Mouse (Mus musculus): ENCODE results near the gene Acad9. TPM values are rescaled to one million over a fixed set of nuclear protein-coding genes. Genes with fewer than 3 reads are reported as not detected.

Acad9 gene
- polyA plus RNA-seq, 1 experiment from 2014 or later = 90.5 TPM

DNA sequence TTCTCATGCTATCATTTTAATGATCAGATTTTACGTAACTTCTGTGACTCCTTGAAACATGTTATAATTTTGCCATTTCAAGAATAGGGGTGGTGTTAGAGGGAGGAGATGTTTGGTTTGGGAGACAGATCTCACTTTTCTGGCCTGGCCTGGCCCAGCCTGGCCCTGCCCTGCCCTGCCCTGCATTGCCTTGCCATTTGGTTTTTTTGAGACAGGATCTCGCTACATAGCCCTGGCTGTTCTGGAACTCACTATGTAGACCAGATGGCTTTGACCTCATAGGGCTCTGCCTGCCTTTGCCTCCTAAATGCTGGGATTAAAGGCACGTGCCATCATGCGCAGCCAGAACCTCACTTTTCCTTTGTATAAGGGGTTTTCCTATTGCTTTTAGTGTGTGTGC, 4.7 kb downstream of the Acad9 start:
- 96% methylated on average over 4 of the region's 4 CpGs for WGBS
- Histone ChIP-seq H3K4me3 (replicated peaks) (no peak overlapping the region), H3K27me3 (no peaks in the 10 kb centered on the region), H3K9ac (no peak overlapping the region), H3K36me3 (replicated peaks) (peaks cover 36% of the 10 kb centered on the region), H3K4me1 (peaks cover 15% of the 10 kb centered on the region), H3K27ac (no peak overlapping the region), H3K9me3 (no peaks in the 10 kb centered on the region), H3K4me2 (no peak overlapping the region)
- no peak for ATAC-seq (ENCODE audit: low FRiP score)

GRCm38 (mm10) chr3:36071047-36071446, 5.3 kb downstream of the Acad9 start:
- no peak overlapping the region for H3K27ac ChIP-seq
- H3K9me3 ChIP-seq = no peaks in the 10 kb centered on the region
- WGBS = 89% methylated on average over 5 of the region's 5 CpGs
- no peak overlapping the region for H3K4me2 ChIP-seq
- H3K4me1 ChIP-seq = peaks cover 15% of the 10 kb centered on the region
- no peak overlapping the region for H3K9ac ChIP-seq
- H3K4me3 ChIP-seq (replicated peaks) = no peak overlapping the region
- ATAC-seq (ENCODE audit: low FRiP score) = no peak
- H3K27me3 ChIP-seq = no peaks in the 10 kb centered on the region
- peaks cover 42% of the 10 kb centered on the region for H3K36me3 ChIP-seq (replicated peaks)

DNA sequence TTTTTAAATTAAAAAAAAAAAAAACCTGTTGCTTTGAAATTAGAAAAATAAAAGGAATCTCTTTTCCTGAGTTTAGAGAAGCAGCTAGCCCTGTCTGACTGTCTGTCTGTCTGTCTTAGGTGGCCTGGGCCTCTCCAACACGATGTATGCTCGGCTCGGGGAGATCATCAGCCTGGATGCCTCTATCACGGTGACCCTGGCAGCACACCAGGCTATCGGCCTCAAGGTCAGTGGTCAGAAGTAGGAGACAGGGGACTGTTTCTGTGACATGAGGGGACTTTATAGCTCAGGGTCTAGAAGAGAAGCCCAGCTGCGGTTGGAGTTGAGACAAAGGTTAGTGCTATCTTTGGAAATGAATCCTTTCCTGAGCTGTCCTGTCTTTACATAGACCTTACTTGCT, 8.5 kb downstream of the Acad9 start:
- Histone ChIP-seq H3K4me3 (replicated peaks) (no peak overlapping the region), H3K4me2 (no peak overlapping the region), H3K4me1 (no peaks in the 10 kb centered on the region), H3K27me3 (no peaks in the 10 kb centered on the region), H3K27ac (no peak overlapping the region), H3K9ac (no peak overlapping the region), H3K9me3 (no peaks in the 10 kb centered on the region), H3K36me3 (replicated peaks) (peaks cover 73% of the 10 kb centered on the region)
- 96% methylated on average over 6 of the region's 6 CpGs for WGBS
- ATAC-seq (ENCODE audit: low FRiP score) = no peak

GRCm38 (mm10) chr3:36075466-36075865, 9.7 kb downstream of the Acad9 start:
- no peaks in the 10 kb centered on the region for H3K9me3 ChIP-seq
- H3K27me3 ChIP-seq = no peaks in the 10 kb centered on the region
- WGBS = 97% methylated on average over 6 of the region's 6 CpGs
- no peak overlapping the region for H3K4me2 ChIP-seq
- peaks cover 79% of the 10 kb centered on the region for H3K36me3 ChIP-seq (replicated peaks)
- H3K4me1 ChIP-seq = no peaks in the 10 kb centered on the region
- no peak overlapping the region for H3K4me3 ChIP-seq (replicated peaks)
- no peak overlapping the region for H3K9ac ChIP-seq
- ATAC-seq (ENCODE audit: low FRiP score) = no peak
- no peak overlapping the region for H3K27ac ChIP-seq

GRCm38 (mm10) chr3:36077386-36077785, 11.6 kb downstream of the Acad9 start:
- no peak overlapping the region for H3K4me2 ChIP-seq
- peaks cover 88% of the 10 kb centered on the region for H3K36me3 ChIP-seq (replicated peaks)
- no peak overlapping the region for H3K9ac ChIP-seq
- ATAC-seq (ENCODE audit: low FRiP score) = no peak
- no peaks in the 10 kb centered on the region for H3K27me3 ChIP-seq
- no peak overlapping the region for H3K27ac ChIP-seq
- 94% methylated on average over 3 of the region's 3 CpGs for WGBS
- H3K4me1 ChIP-seq = no peaks in the 10 kb centered on the region
- no peak overlapping the region for H3K4me3 ChIP-seq (replicated peaks)
- no peaks in the 10 kb centered on the region for H3K9me3 ChIP-seq

DNA sequence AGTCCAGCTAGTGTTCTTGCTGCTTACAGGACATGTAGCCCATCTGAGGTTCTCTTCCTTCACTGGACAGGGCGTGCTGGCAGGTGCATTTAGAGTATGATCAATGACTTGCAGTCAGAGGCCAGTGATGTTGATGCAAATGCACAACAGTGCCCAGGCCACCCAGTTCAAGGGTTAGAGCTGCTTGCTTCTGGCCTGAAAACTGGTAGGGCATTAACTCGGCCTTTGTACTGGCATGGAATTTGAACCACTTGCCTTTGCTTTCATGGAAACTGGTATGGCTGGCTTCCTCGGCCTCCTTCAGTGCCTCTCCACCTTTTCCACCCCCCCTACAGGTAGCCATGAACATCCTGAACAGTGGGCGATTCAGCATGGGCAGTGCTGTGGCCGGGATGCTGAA, 14.1 kb downstream of the Acad9 start:
- H3K4me1 ChIP-seq = no peaks in the 10 kb centered on the region
- WGBS = 92% methylated on average over 5 of the region's 5 CpGs
- ATAC-seq (ENCODE audit: low FRiP score) = no peak
- H3K9me3 ChIP-seq = no peaks in the 10 kb centered on the region
- H3K4me2 ChIP-seq = no peak overlapping the region
- no peak overlapping the region for H3K4me3 ChIP-seq (replicated peaks)
- H3K27me3 ChIP-seq = no peaks in the 10 kb centered on the region
- H3K27ac ChIP-seq = no peak overlapping the region
- no peak overlapping the region for H3K9ac ChIP-seq
- H3K36me3 ChIP-seq (replicated peaks) = peaks cover 93% of the 10 kb centered on the region

- Histone ChIP-seq H3K9me3 (no peaks in the 10 kb centered on the region), H3K9ac (no peak overlapping the region), H3K36me3 (replicated peaks) (peaks cover 93% of the 10 kb centered on the region), H3K27me3 (no peaks in the 10 kb centered on the region), H3K4me1 (no peaks in the 10 kb centered on the region), H3K4me3 (replicated peaks) (no peak overlapping the region), H3K4me2 (no peak overlapping the region), H3K27ac (no peak overlapping the region)
- ATAC-seq (ENCODE audit: low FRiP score) = no peak
- WGBS = 97% methylated on average over 5 of the region's 5 CpGs
These were observed 15.0 kb downstream of the Acad9 start for GRCm38 (mm10) chr3:36080741-36081140.

DNA sequence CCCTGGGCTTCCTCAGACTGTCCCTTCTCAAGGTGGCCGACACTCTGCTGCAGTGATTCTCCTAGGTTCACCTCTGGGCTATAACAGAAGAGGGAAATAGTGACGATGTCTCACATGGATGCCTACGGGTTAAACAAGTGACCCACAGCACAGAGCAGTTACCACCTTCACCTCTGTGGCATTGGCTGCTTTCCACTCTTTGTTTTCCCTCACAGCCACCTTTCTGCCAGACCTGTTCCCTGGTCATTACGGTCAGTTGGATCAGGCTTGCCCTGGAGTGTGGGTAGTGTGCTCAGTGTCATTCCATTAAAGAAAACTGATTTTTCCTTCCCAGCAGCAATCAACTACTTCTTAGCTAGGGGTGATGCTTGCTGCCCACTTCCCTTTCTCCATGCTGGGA, 17.1 kb downstream of the Acad9 start:
- 91% methylated on average over 4 of the region's 4 CpGs for WGBS
- no peak overlapping the region for H3K4me2 ChIP-seq
- no peaks in the 10 kb centered on the region for H3K9me3 ChIP-seq
- no peak overlapping the region for H3K9ac ChIP-seq
- ATAC-seq (ENCODE audit: low FRiP score) = no peak
- no peaks in the 10 kb centered on the region for H3K4me1 ChIP-seq
- H3K4me3 ChIP-seq (replicated peaks) = no peak overlapping the region
- no peaks in the 10 kb centered on the region for H3K27me3 ChIP-seq
- H3K27ac ChIP-seq = no peak overlapping the region
- H3K36me3 ChIP-seq (replicated peaks) = peaks cover 91% of the 10 kb centered on the region

DNA sequence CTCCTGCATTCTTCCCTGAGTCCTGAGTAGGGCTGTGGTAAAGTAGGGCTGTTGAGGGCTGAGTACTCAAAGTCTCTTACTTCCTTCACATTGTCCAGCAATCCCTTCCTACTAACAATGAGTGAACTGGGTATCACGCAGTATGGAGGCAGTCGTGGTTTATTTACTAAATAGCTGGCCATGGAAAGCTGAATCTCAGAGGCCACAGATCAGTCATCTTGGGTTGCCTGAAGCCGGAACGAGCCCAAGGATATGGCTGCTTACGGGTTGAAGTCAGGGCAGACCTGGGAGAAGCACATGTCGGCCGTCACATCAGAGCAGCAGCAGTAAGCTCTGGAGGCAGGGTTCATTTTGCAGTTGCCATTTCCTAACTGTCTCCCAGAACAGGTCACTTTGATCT, 17.6 kb downstream of the Acad9 start:
- H3K27ac ChIP-seq = no peak overlapping the region
- peaks cover 91% of the 10 kb centered on the region for H3K36me3 ChIP-seq (replicated peaks)
- no peaks in the 10 kb centered on the region for H3K9me3 ChIP-seq
- no peak overlapping the region for H3K4me3 ChIP-seq (replicated peaks)
- 97% methylated on average over 7 of the region's 7 CpGs for WGBS
- H3K9ac ChIP-seq = no peak overlapping the region
- no peak for ATAC-seq (ENCODE audit: low FRiP score)
- H3K4me1 ChIP-seq = no peaks in the 10 kb centered on the region
- H3K27me3 ChIP-seq = no peaks in the 10 kb centered on the region
- H3K4me2 ChIP-seq = no peak overlapping the region

GRCm38 (mm10) chr3:36085394-36085793, 19.6 kb downstream of the Acad9 start:
- WGBS = 93% methylated on average over 5 of the region's 5 CpGs
- no peak for ATAC-seq (ENCODE audit: low FRiP score)
- Histone ChIP-seq H3K9me3 (no peaks in the 10 kb centered on the region), H3K27ac (no peak overlapping the region), H3K9ac (no peak overlapping the region), H3K4me1 (no peaks in the 10 kb centered on the region), H3K36me3 (replicated peaks) (peaks cover 90% of the 10 kb centered on the region), H3K4me2 (no peak overlapping the region), H3K4me3 (replicated peaks) (no peak overlapping the region), H3K27me3 (no peaks in the 10 kb centered on the region)

- no peaks in the 10 kb centered on the region for H3K9me3 ChIP-seq
- no peak for ATAC-seq (ENCODE audit: low FRiP score)
- H3K9ac ChIP-seq = no peak overlapping the region
- WGBS = 93% methylated on average over 9 of the region's 9 CpGs
- H3K4me1 ChIP-seq = no peaks in the 10 kb centered on the region
- H3K36me3 ChIP-seq (replicated peaks) = peaks cover 84% of the 10 kb centered on the region
- H3K4me2 ChIP-seq = no peak overlapping the region
- H3K4me3 ChIP-seq (replicated peaks) = no peak overlapping the region
- H3K27ac ChIP-seq = no peak overlapping the region
- H3K27me3 ChIP-seq = no peaks in the 10 kb centered on the region
These were observed 21.8 kb downstream of the Acad9 start for GRCm38 (mm10) chr3:36087591-36087990.

DNA sequence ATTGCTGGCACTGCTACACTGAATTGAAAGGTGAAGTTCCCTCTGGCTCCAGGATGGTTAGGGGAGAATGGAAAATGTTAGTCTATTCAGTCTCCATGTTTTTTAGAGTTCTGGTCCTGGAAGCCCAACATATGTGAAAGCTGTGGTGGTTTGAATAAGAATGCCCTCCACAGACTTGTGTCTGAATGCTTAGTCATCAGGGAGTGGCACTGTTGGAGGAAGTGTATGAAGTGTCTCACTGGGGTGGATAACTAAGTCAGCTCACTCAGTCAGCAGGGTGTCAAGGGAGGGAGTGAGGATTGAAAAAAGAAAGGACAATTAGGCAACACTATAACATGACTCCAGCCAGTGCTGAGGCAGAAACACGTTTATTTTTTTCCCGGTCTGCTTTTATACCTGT, 29.6 kb downstream of the Acad9 start:
- ATAC-seq (ENCODE audit: low FRiP score) = no peak
- no peak overlapping the region for H3K4me3 ChIP-seq (replicated peaks)
- H3K9ac ChIP-seq = no peak overlapping the region
- H3K27me3 ChIP-seq = no peaks in the 10 kb centered on the region
- H3K9me3 ChIP-seq = no peaks in the 10 kb centered on the region
- no peak overlapping the region for H3K4me2 ChIP-seq
- H3K4me1 ChIP-seq = no peaks in the 10 kb centered on the region
- peaks cover 17% of the 10 kb centered on the region for H3K36me3 ChIP-seq (replicated peaks)
- no peak overlapping the region for H3K27ac ChIP-seq
- WGBS = 90% methylated on average over 2 of the region's 2 CpGs

GRCm38 (mm10) chr3:36116076-36116475, 50.3 kb downstream of the Acad9 start:
- Histone ChIP-seq H3K4me1 (no peaks in the 10 kb centered on the region), H3K9me3 (no peaks in the 10 kb centered on the region), H3K4me2 (no peak overlapping the region), H3K36me3 (replicated peaks) (no peaks in the 10 kb centered on the region), H3K9ac (no peak overlapping the region), H3K27me3 (no peaks in the 10 kb centered on the region), H3K4me3 (replicated peaks) (no peak overlapping the region), H3K27ac (no peak overlapping the region)
- no peak for ATAC-seq (ENCODE audit: low FRiP score)
- 69% methylated on average over 4 of the region's 4 CpGs for WGBS

All from forebrain, embryonic 12.5 days (tissue).